Mouse (Mus musculus): ENCODE measurements around the gene Ccdc34. TPM values are rescaled to one million over a fixed set of nuclear protein-coding genes. Genes with fewer than 3 reads are reported as not detected.

Ccdc34 gene
- total RNA-seq, 2 experiments from 2014 or later = 25.8 to 27.3 TPM

DNA sequence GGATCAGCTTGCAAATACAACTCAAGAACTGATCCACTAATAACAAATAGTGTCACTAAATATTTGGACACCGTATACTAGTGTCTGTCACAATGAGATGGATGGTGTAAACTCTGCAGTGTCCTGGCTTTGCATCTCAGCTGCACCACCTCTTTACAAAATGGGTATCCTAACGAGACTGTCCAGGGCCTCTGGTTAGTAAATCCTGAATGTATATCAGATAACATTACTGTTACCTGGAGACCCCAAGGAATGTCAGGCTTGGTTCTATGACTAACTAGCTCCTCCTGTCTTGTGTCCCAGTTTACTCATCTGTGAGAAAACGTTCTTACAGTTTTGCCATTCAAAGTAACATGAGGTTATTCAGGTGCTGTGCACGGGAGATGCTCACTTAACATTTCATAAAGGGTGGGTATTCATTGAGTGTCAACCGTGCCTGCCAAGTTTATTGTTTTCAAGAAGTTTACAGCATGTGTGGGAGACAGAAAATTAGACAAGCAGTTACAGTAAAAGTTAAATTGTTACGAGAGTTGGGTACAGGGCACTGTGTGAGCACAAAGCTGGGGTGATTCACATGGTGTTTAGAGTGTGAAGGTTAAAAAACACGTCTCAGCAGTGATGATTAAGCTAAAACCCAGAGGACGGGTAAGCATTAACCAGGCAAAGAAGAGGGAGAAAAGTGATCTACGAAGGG is 197.5 kb downstream of the Ccdc34 start:
- DNase-seq = no peak

DNA sequence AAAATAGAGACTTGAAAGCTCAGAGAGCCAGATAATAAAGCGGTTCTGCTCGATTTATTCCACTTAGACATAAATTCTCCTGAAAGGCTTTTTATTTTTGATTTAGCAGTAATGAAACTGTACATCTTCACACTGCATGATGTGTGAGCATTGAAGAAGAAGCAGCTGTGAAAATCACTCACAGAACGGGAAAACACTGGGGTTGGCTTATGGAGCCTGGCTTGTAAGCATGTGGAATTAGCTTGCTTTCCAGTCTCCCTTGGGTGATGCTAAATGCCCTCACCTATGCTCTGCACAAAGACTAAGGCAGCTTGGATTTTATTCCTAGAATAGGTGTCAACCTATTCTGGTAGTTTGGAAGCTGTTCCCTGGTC is 198.1 kb downstream of the Ccdc34 start:
- no peak for DNase-seq

GRCm38 (mm10) chr2:110220492-110220891 is 202.9 kb downstream of the Ccdc34 start:
- no peak for DNase-seq

DNA sequence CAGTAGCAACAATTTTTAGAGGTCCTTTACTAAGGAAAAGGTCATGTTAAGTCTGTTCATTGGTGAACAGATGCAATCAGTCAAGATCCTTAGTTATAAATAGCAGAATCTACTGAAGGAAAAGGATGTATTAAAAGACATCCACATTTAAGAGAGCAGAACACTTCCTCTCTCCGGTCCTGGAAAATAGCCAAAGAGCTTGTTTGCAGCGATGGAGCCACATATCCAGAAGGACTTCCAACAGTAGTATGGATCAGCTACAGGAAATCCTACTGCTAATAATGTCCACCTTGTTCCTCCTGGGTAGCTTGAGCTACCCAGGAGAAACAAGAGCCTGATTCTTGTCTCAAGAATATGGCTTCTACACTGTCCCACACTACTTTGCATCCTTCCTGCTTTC is 205.2 kb downstream of the Ccdc34 start:
- no peak for DNase-seq

Other genes with a start within 250 kb of the Ccdc34 start
- 10 to 100 TPM; 55.2 to 57.5 TPM for gene Lin7c, start 127.0 kb upstream of the Ccdc34 start, total RNA-seq (2021)
- gene Lgr4, start 100.2 kb upstream of the Ccdc34 start, total RNA-seq (2021) = 10 to 100 TPM; 44.6 to 49.1 TPM

Data from heart, postnatal 4 days (tissue).